Mouse (Mus musculus): ENCODE results near the gene Fam57b. TPM values are rescaled to one million over a fixed set of nuclear protein-coding genes. Genes with fewer than 3 reads are reported as not detected.

The Fam57b gene
- polyA plus RNA-seq, 1 experiment from 2014 or later: 1.1 TPM

- no peak overlapping the region for H3K4me2 ChIP-seq (replicated peaks; ENCODE audit: low read depth, low read length)
- no peaks in the 10 kb centered on the region for H3K9me3 ChIP-seq (ENCODE audit: control insufficient read depth, low read depth, low read length)
- no peak overlapping the region for H3K27ac ChIP-seq (ENCODE audit: low read length)
- WGBS: 91% methylated on average over 2 of the region's 2 CpGs
- no peak overlapping the region for H3K9ac ChIP-seq (replicated peaks; ENCODE audit: low read depth, low read length)
- peaks cover 91% of the 10 kb centered on the region for H3K36me3 ChIP-seq (ENCODE audit: control insufficient read depth, insufficient read depth, low read length)
- H3K4me3 ChIP-seq (ENCODE audit: low read depth, low read length): no peak overlapping the region
- ATAC-seq (ENCODE audit: insufficient number of reproducible peaks, insufficient read depth, low FRiP score, low read depth): no peak
- no peaks in the 10 kb centered on the region for H3K4me1 ChIP-seq (ENCODE audit: control insufficient read depth, insufficient read depth, low read length)
- H3K27me3 ChIP-seq (ENCODE audit: control insufficient read depth, insufficient read depth, low read length): no peaks in the 10 kb centered on the region
Measured at GRCm38 (mm10) chr7:126870520-126870891, 73.0 kb downstream of the Fam57b start.

DNA sequence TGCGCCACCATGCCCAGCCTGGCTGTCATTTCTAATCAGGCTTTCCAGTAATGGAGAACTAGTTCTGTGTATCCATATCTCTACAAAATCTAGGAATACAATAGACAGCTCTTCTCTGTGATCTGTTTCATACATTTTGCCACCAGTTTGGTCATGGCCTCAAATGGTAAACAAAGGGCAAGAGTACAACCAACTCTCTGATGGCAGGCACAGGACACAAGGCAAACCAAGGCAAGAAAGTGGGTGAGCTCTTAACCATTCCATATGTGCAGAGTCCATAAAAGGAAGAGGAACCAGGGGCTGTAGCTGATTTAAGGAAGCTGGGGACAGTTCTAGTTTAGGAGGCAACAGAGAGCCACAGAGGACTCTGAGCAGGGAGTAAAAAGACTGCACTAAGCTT is 79.8 kb downstream of the Fam57b start:
- Histone ChIP-seq H3K4me2 (replicated peaks; ENCODE audit: low read depth, low read length) (no peak overlapping the region), H3K27me3 (ENCODE audit: control insufficient read depth, insufficient read depth, low read length) (no peaks in the 10 kb centered on the region), H3K27ac (ENCODE audit: low read length) (no peak overlapping the region), H3K9me3 (ENCODE audit: control insufficient read depth, low read depth, low read length) (no peaks in the 10 kb centered on the region), H3K36me3 (ENCODE audit: control insufficient read depth, insufficient read depth, low read length) (peaks cover 78% of the 10 kb centered on the region), H3K4me1 (ENCODE audit: control insufficient read depth, insufficient read depth, low read length) (peaks cover 9% of the 10 kb centered on the region), H3K9ac (replicated peaks; ENCODE audit: low read depth, low read length) (no peak overlapping the region), H3K4me3 (ENCODE audit: low read depth, low read length) (no peak overlapping the region)
- 97% methylated on average over 1 of the region's 1 CpGs for WGBS
- ATAC-seq (ENCODE audit: insufficient number of reproducible peaks, insufficient read depth, low FRiP score, low read depth): no peak

Other genes starting within 250 kb of the Fam57b start
- 163 and 172 TPM in 2 replicates for gene Eif3c, start 231.3 kb upstream of the Fam57b start, polyA plus RNA-seq (2014; fragmentation: Nextera tagmentation; extraction: Ambion mirVana)
- gene Apobr, start 212.7 kb upstream of the Fam57b start, polyA plus RNA-seq (2014; fragmentation: Nextera tagmentation; extraction: Ambion mirVana): 0.20 and 0.43 TPM in 2 replicates
- gene Cln3, start 211.9 kb upstream of the Fam57b start, polyA plus RNA-seq (2014; fragmentation: Nextera tagmentation; extraction: Ambion mirVana): 27.2 and 30.2 TPM in 2 replicates
- not detected in 2 replicates for gene Il27, start 202.7 kb upstream of the Fam57b start, polyA plus RNA-seq (2014; fragmentation: Nextera tagmentation; extraction: Ambion mirVana)
- gene Nupr1, start 166.8 kb upstream of the Fam57b start, polyA plus RNA-seq (2014; fragmentation: Nextera tagmentation; extraction: Ambion mirVana): 7.0 and 21.7 TPM in 2 replicates
- 61.2 and 67.4 TPM in 2 replicates for gene Sgf29, start 148.4 kb upstream of the Fam57b start, polyA plus RNA-seq (2014; fragmentation: Nextera tagmentation; extraction: Ambion mirVana)
- 5.8 and 7.0 TPM in 2 replicates for gene Sult1a1, start 121.2 kb upstream of the Fam57b start, polyA plus RNA-seq (2014; fragmentation: Nextera tagmentation; extraction: Ambion mirVana)
- 118 and 127 TPM in 2 replicates for gene Bola2, start 102.3 kb upstream of the Fam57b start, polyA plus RNA-seq (2014; fragmentation: Nextera tagmentation; extraction: Ambion mirVana)
- 7.1 and 8.4 TPM in 2 replicates for gene Slx1b, start 101.9 kb upstream of the Fam57b start, polyA plus RNA-seq (2014; fragmentation: Nextera tagmentation; extraction: Ambion mirVana)
- 28.6 and 29.5 TPM in 2 replicates for gene Coro1a, start 89.9 kb upstream of the Fam57b start, polyA plus RNA-seq (2014; fragmentation: Nextera tagmentation; extraction: Ambion mirVana)
- gene Mapk3, start 38.1 kb upstream of the Fam57b start, polyA plus RNA-seq (2014; fragmentation: Nextera tagmentation; extraction: Ambion mirVana): 98.4 and 105 TPM in 2 replicates
- gene Gdpd3, start 31.3 kb upstream of the Fam57b start, polyA plus RNA-seq (2014; fragmentation: Nextera tagmentation; extraction: Ambion mirVana): 1.6 and 2.8 TPM in 2 replicates
- gene Ypel3, start 20.7 kb upstream of the Fam57b start, polyA plus RNA-seq (2014; fragmentation: Nextera tagmentation; extraction: Ambion mirVana): 103 and 116 TPM in 2 replicates
- 0.56 and 0.95 TPM in 2 replicates for gene Tbx6, start 16.2 kb upstream of the Fam57b start, polyA plus RNA-seq (2014; fragmentation: Nextera tagmentation; extraction: Ambion mirVana)
- 239 and 258 TPM in 2 replicates for gene Ppp4c, start 5.2 kb upstream of the Fam57b start, polyA plus RNA-seq (2014; fragmentation: Nextera tagmentation; extraction: Ambion mirVana)
- gene 4930451I11Rik, start 34.0 kb downstream of the Fam57b start, polyA plus RNA-seq (2014; fragmentation: Nextera tagmentation; extraction: Ambion mirVana): not detected in 2 replicates
- gene Doc2a, start 49.7 kb downstream of the Fam57b start, polyA plus RNA-seq (2014; fragmentation: Nextera tagmentation; extraction: Ambion mirVana): 0.75 and 2.0 TPM in 2 replicates
- 20.2 and 21.2 TPM in 2 replicates for gene Hirip3, start 64.3 kb downstream of the Fam57b start, polyA plus RNA-seq (2014; fragmentation: Nextera tagmentation; extraction: Ambion mirVana)
- gene Ino80e, start 64.7 kb downstream of the Fam57b start, polyA plus RNA-seq (2014; fragmentation: Nextera tagmentation; extraction: Ambion mirVana): 78.2 and 80.3 TPM in 2 replicates
- 28.0 and 30.2 TPM in 2 replicates for gene Taok2, start 87.0 kb downstream of the Fam57b start, polyA plus RNA-seq (2014; fragmentation: Nextera tagmentation; extraction: Ambion mirVana)
- gene Tmem219, start 125.2 kb downstream of the Fam57b start, polyA plus RNA-seq (2014; fragmentation: Nextera tagmentation; extraction: Ambion mirVana): 29.5 and 33.4 TPM in 2 replicates
- 14.7 and 16.1 TPM in 2 replicates for gene Kctd13, start 131.2 kb downstream of the Fam57b start, polyA plus RNA-seq (2014; fragmentation: Nextera tagmentation; extraction: Ambion mirVana)
- 0.35 and 0.36 TPM in 2 replicates for gene Asphd1, start 151.9 kb downstream of the Fam57b start, polyA plus RNA-seq (2014; fragmentation: Nextera tagmentation; extraction: Ambion mirVana)
- 2.9 and 3.6 TPM in 2 replicates for gene Sez6l2, start 152.9 kb downstream of the Fam57b start, polyA plus RNA-seq (2014; fragmentation: Nextera tagmentation; extraction: Ambion mirVana)
- 96.8 and 106 TPM in 2 replicates for gene Cdipt, start 178.2 kb downstream of the Fam57b start, polyA plus RNA-seq (2014; fragmentation: Nextera tagmentation; extraction: Ambion mirVana)
- gene Cdiptos, start 178.4 kb downstream of the Fam57b start, polyA plus RNA-seq (2014; fragmentation: Nextera tagmentation; extraction: Ambion mirVana): 1.6 and 2.8 TPM in 2 replicates
- 11.4 and 12.4 TPM in 2 replicates for gene Mvp, start 217.0 kb downstream of the Fam57b start, polyA plus RNA-seq (2014; fragmentation: Nextera tagmentation; extraction: Ambion mirVana)
- gene Pagr1b, start 218.8 kb downstream of the Fam57b start, polyA plus RNA-seq (2014; fragmentation: Nextera tagmentation; extraction: Ambion mirVana): not detected in 2 replicates
- gene Pagr1a, start 219.7 kb downstream of the Fam57b start, polyA plus RNA-seq (2014; fragmentation: Nextera tagmentation; extraction: Ambion mirVana): 13.9 and 55.8 TPM in 2 replicates
- 32.8 and 68.9 TPM in 2 replicates for gene Gm42742, start 223.4 kb downstream of the Fam57b start, polyA plus RNA-seq (2014; fragmentation: Nextera tagmentation; extraction: Ambion mirVana)
- 15.5 and 16.0 TPM in 2 replicates for gene Prrt2, start 223.5 kb downstream of the Fam57b start, polyA plus RNA-seq (2014; fragmentation: Nextera tagmentation; extraction: Ambion mirVana)
- gene Maz, start 229.4 kb downstream of the Fam57b start, polyA plus RNA-seq (2014; fragmentation: Nextera tagmentation; extraction: Ambion mirVana): 50.3 and 54.5 TPM in 2 replicates
- gene Kif22, start 244.8 kb downstream of the Fam57b start, polyA plus RNA-seq (2014; fragmentation: Nextera tagmentation; extraction: Ambion mirVana): 116 and 117 TPM in 2 replicates